Mouse (Mus musculus): ENCODE measurements at regions not wholly inside any gene's neighbourhood (a gene's known extent, or its start where the extent isn't known, plus 50 kb on each side); places are given as distances from the start of the nearest gene placed in this dataset.

- ATAC-seq (ENCODE audit: extremely low read depth, insufficient number of reproducible peaks, low FRiP score, low TSS enrichment) = no peak
- no peak overlapping the region for H3K4me2 ChIP-seq
- H3K9ac ChIP-seq = no peak overlapping the region
- no peaks in the 10 kb centered on the region for H3K36me3 ChIP-seq
- H3K27me3 ChIP-seq (replicated peaks) = no peaks in the 10 kb centered on the region
- no peak overlapping the region for H3K4me3 ChIP-seq
- no peaks in the 10 kb centered on the region for H3K4me1 ChIP-seq
- 70% methylated on average over 1 of the region's 1 CpGs for WGBS
- no peak overlapping the region for H3K27ac ChIP-seq (replicated peaks)
- H3K9me3 ChIP-seq = no peaks in the 10 kb centered on the region
These were observed 414.1 kb downstream of the Chl1 start for GRCm38 (mm10) chr6:103924504-103924903.

GRCm38 (mm10) chr6:103927094-103927493 is 416.7 kb downstream of the Chl1 start:
- Histone ChIP-seq H3K27me3 (replicated peaks) (no peaks in the 10 kb centered on the region), H3K9me3 (no peaks in the 10 kb centered on the region), H3K36me3 (no peaks in the 10 kb centered on the region), H3K27ac (replicated peaks) (no peak overlapping the region), H3K4me2 (no peak overlapping the region), H3K4me3 (no peak overlapping the region), H3K4me1 (no peaks in the 10 kb centered on the region), H3K9ac (no peak overlapping the region)
- 67% methylated on average over 3 of the region's 3 CpGs for WGBS
- ATAC-seq (ENCODE audit: extremely low read depth, insufficient number of reproducible peaks, low FRiP score, low TSS enrichment) = no peak

- H3K4me2 ChIP-seq = no peak overlapping the region
- no peaks in the 10 kb centered on the region for H3K4me1 ChIP-seq
- no peak overlapping the region for H3K27ac ChIP-seq (replicated peaks)
- H3K9ac ChIP-seq = no peak overlapping the region
- no peaks in the 10 kb centered on the region for H3K27me3 ChIP-seq (replicated peaks)
- no peaks in the 10 kb centered on the region for H3K9me3 ChIP-seq
- no peak for ATAC-seq (ENCODE audit: extremely low read depth, insufficient number of reproducible peaks, low FRiP score, low TSS enrichment)
- WGBS = 81% methylated on average over 5 of the region's 5 CpGs
- no peaks in the 10 kb centered on the region for H3K36me3 ChIP-seq
- no peak overlapping the region for H3K4me3 ChIP-seq
These were observed 430.0 kb downstream of the Chl1 start for GRCm38 (mm10) chr6:103940345-103940744.

- H3K9ac ChIP-seq = no peak overlapping the region
- H3K9me3 ChIP-seq = no peaks in the 10 kb centered on the region
- H3K27me3 ChIP-seq (replicated peaks) = no peaks in the 10 kb centered on the region
- H3K4me2 ChIP-seq = no peak overlapping the region
- no peak overlapping the region for H3K27ac ChIP-seq (replicated peaks)
- no peak for ATAC-seq (ENCODE audit: extremely low read depth, insufficient number of reproducible peaks, low FRiP score, low TSS enrichment)
- H3K4me3 ChIP-seq = no peak overlapping the region
- H3K36me3 ChIP-seq = no peaks in the 10 kb centered on the region
- WGBS = 47% methylated on average over 2 of the region's 2 CpGs
- H3K4me1 ChIP-seq = no peaks in the 10 kb centered on the region
These were observed 434.0 kb downstream of the Chl1 start for GRCm38 (mm10) chr6:103944361-103944760.

- Histone ChIP-seq H3K9me3 (no peaks in the 10 kb centered on the region), H3K4me3 (no peak overlapping the region), H3K36me3 (no peaks in the 10 kb centered on the region), H3K27ac (replicated peaks) (no peak overlapping the region), H3K4me1 (no peaks in the 10 kb centered on the region), H3K27me3 (replicated peaks) (no peaks in the 10 kb centered on the region), H3K9ac (no peak overlapping the region), H3K4me2 (no peak overlapping the region)
- WGBS = 70% methylated on average over 3 of the region's 3 CpGs
- no peak for ATAC-seq (ENCODE audit: extremely low read depth, insufficient number of reproducible peaks, low FRiP score, low TSS enrichment)
These were observed 437.1 kb downstream of the Chl1 start for GRCm38 (mm10) chr6:103947474-103947873.

- no peaks in the 10 kb centered on the region for H3K9me3 ChIP-seq
- no peaks in the 10 kb centered on the region for H3K27me3 ChIP-seq (replicated peaks)
- ATAC-seq (ENCODE audit: extremely low read depth, insufficient number of reproducible peaks, low FRiP score, low TSS enrichment) = no peak
- H3K36me3 ChIP-seq = no peaks in the 10 kb centered on the region
- no peaks in the 10 kb centered on the region for H3K4me1 ChIP-seq
- H3K27ac ChIP-seq (replicated peaks) = no peak overlapping the region
- no peak overlapping the region for H3K9ac ChIP-seq
- no peak overlapping the region for H3K4me2 ChIP-seq
- no peak overlapping the region for H3K4me3 ChIP-seq
- WGBS = 56% methylated on average over 1 of the region's 1 CpGs
These were observed 442.9 kb downstream of the Chl1 start for GRCm38 (mm10) chr6:103953134-103953771.

GRCm38 (mm10) chr6:103959002-103959401 is 448.6 kb downstream of the Chl1 start:
- no peaks in the 10 kb centered on the region for H3K36me3 ChIP-seq
- 77% methylated on average over 2 of the region's 2 CpGs for WGBS
- no peaks in the 10 kb centered on the region for H3K4me1 ChIP-seq
- H3K9me3 ChIP-seq = no peaks in the 10 kb centered on the region
- no peak overlapping the region for H3K4me2 ChIP-seq
- H3K9ac ChIP-seq = no peak overlapping the region
- H3K27me3 ChIP-seq (replicated peaks) = no peaks in the 10 kb centered on the region
- no peak for ATAC-seq (ENCODE audit: extremely low read depth, insufficient number of reproducible peaks, low FRiP score, low TSS enrichment)
- no peak overlapping the region for H3K27ac ChIP-seq (replicated peaks)
- H3K4me3 ChIP-seq = no peak overlapping the region

GRCm38 (mm10) chr6:103967811-103968420 is 457.5 kb downstream of the Chl1 start:
- WGBS = 94% methylated on average over 1 of the region's 1 CpGs
- H3K9ac ChIP-seq = no peak overlapping the region

GRCm38 (mm10) chr6:103999186-103999585 is 488.8 kb downstream of the Chl1 start:
- no peak overlapping the region for H3K4me2 ChIP-seq
- H3K27me3 ChIP-seq (replicated peaks) = no peaks in the 10 kb centered on the region
- 77% methylated on average over 1 of the region's 1 CpGs for WGBS
- no peaks in the 10 kb centered on the region for H3K36me3 ChIP-seq
- no peak overlapping the region for H3K4me3 ChIP-seq
- H3K9ac ChIP-seq = no peak overlapping the region
- no peak overlapping the region for H3K27ac ChIP-seq (replicated peaks)
- no peak for ATAC-seq (ENCODE audit: extremely low read depth, insufficient number of reproducible peaks, low FRiP score, low TSS enrichment)
- H3K9me3 ChIP-seq = no peaks in the 10 kb centered on the region
- no peaks in the 10 kb centered on the region for H3K4me1 ChIP-seq

More at GRCm38 (mm10) chr6:103967811-103968420, 457.5 kb downstream of the Chl1 start:
- no peak overlapping the region for H3K4me2 ChIP-seq
- no peak for ATAC-seq (ENCODE audit: extremely low read depth, insufficient number of reproducible peaks, low FRiP score, low TSS enrichment)
- no peaks in the 10 kb centered on the region for H3K27me3 ChIP-seq (replicated peaks)
- H3K4me1 ChIP-seq = no peaks in the 10 kb centered on the region
- H3K27ac ChIP-seq (replicated peaks) = no peak overlapping the region
- H3K36me3 ChIP-seq = no peaks in the 10 kb centered on the region
- H3K9me3 ChIP-seq = no peaks in the 10 kb centered on the region
- H3K4me3 ChIP-seq = no peak overlapping the region

- no peak overlapping the region for H3K27ac ChIP-seq (replicated peaks)
- WGBS = 7% methylated on average over 9 of the region's 9 CpGs
- no peaks in the 10 kb centered on the region for H3K36me3 ChIP-seq
- H3K9me3 ChIP-seq = no peaks in the 10 kb centered on the region
- no peak overlapping the region for H3K4me3 ChIP-seq
- no peak for ATAC-seq (ENCODE audit: extremely low read depth, insufficient number of reproducible peaks, low FRiP score, low TSS enrichment)
- no peaks in the 10 kb centered on the region for H3K27me3 ChIP-seq (replicated peaks)
- H3K4me1 ChIP-seq = no peaks in the 10 kb centered on the region
- H3K4me2 ChIP-seq = no peak overlapping the region
- no peak overlapping the region for H3K9ac ChIP-seq
These were observed 464.0 kb upstream of the Cntn6 start for GRCm38 (mm10) chr6:104028439-104029091.

GRCm38 (mm10) chr6:104038853-104039252 is 453.7 kb upstream of the Cntn6 start:
- Histone ChIP-seq H3K9ac (no peak overlapping the region), H3K4me3 (no peak overlapping the region), H3K9me3 (no peaks in the 10 kb centered on the region), H3K27ac (replicated peaks) (no peak overlapping the region), H3K4me2 (no peak overlapping the region), H3K36me3 (no peaks in the 10 kb centered on the region), H3K27me3 (replicated peaks) (no peaks in the 10 kb centered on the region), H3K4me1 (no peaks in the 10 kb centered on the region)
- no peak for ATAC-seq (ENCODE audit: extremely low read depth, insufficient number of reproducible peaks, low FRiP score, low TSS enrichment)

GRCm38 (mm10) chr6:104040450-104040849 is 452.1 kb upstream of the Cntn6 start:
- ATAC-seq (ENCODE audit: extremely low read depth, insufficient number of reproducible peaks, low FRiP score, low TSS enrichment) = no peak
- H3K27ac ChIP-seq (replicated peaks) = no peak overlapping the region
- no peak overlapping the region for H3K9ac ChIP-seq
- H3K27me3 ChIP-seq (replicated peaks) = no peaks in the 10 kb centered on the region
- no peak overlapping the region for H3K4me3 ChIP-seq
- no peaks in the 10 kb centered on the region for H3K36me3 ChIP-seq
- no peaks in the 10 kb centered on the region for H3K4me1 ChIP-seq
- no peaks in the 10 kb centered on the region for H3K9me3 ChIP-seq
- 73% methylated on average over 2 of the region's 2 CpGs for WGBS
- no peak overlapping the region for H3K4me2 ChIP-seq

Measured in heart, embryonic 13.5 days (tissue).